18 mouse cellular contexts compared by ENCODE assay signal in genomic region chr17:46076260-46076551, GRCm38 (mm10).
"Had no signal": no experiment of that assay in that cellular context is flagged by ENCODE, and none has a peak within 500 bp of the region (broad histone marks: within the 10 kb centered on the region; RNA-seq: fewer than 3 reads in every experiment).

No protein-coding gene starts in this region.

- H3K4me2 ChIP-seq: limb, embryonic 13.5 days; liver, embryonic 12.5 days; liver, embryonic 15.5 days; lung, embryonic 14.5 days; midbrain, embryonic 13.5 days; neural tube, embryonic 13.5 days; stomach, embryonic 15.5 days had no signal

- H3K4me1 ChIP-seq: midbrain, embryonic 13.5 days had no signal

- H3K4me3 ChIP-seq: limb, embryonic 13.5 days; liver, embryonic 12.5 days; liver, embryonic 15.5 days; midbrain, embryonic 10.5 days; midbrain, embryonic 13.5 days; myocyte; neural tube, embryonic 13.5 days; stomach, embryonic 15.5 days had no signal

- ATAC-seq: liver, embryonic 12.5 days; midbrain, embryonic 13.5 days; midbrain, embryonic 16.5 days had no signal

- H3K36me3 ChIP-seq: limb, embryonic 13.5 days; liver, embryonic 12.5 days; liver, embryonic 15.5 days; midbrain, embryonic 10.5 days; midbrain, embryonic 13.5 days; neural tube, embryonic 13.5 days; stomach, embryonic 15.5 days had no signal

- H3K27me3 ChIP-seq: limb, embryonic 13.5 days; liver, embryonic 12.5 days; liver, embryonic 15.5 days; midbrain, embryonic 13.5 days; neural tube, embryonic 13.5 days; stomach, embryonic 15.5 days had no signal

- DNase-seq: kidney, adult 2 months; kidney, postnatal 25 days; left cerebral cortex, postnatal 4 days; liver; lung, embryonic 14.5 days; right cerebral cortex, postnatal 25 days; spleen, adult 18-20 months; thymus, postnatal 36 days had no signal

- H3K27ac ChIP-seq: limb, embryonic 13.5 days; liver, embryonic 12.5 days; liver, embryonic 15.5 days; macrophage; midbrain, embryonic 10.5 days; midbrain, embryonic 13.5 days; neural tube, embryonic 13.5 days; stomach, embryonic 15.5 days had no signal

- H3K9me3 ChIP-seq: liver, embryonic 12.5 days; liver, embryonic 15.5 days; midbrain, embryonic 13.5 days; neural tube, embryonic 13.5 days; stomach, embryonic 15.5 days had no signal

- H3K9ac ChIP-seq: limb, embryonic 13.5 days; liver, embryonic 12.5 days; liver, embryonic 15.5 days; lung, embryonic 14.5 days; midbrain, embryonic 13.5 days; neural tube, embryonic 13.5 days; stomach, embryonic 15.5 days had no signal
